Mouse (Mus musculus) CH12.LX (cell line): ENCODE results near the gene Arhgap21.

Experiments used
- BHLHE40 ChIP-seq: IDR thresholded peaks from 2 replicates; pipeline ENCODE4 v1.6.1; 2011; ENCODE audit warnings: mild to moderate bottlenecking, low read depth, low read length, improper control_type of control experiment
- CTCF ChIP-seq, 2 experiments: IDR thresholded peaks in 1 of 2; conservative IDR thresholded peaks in 1 of 2; 2 replicates each; pipeline ENCODE4 v1.5.1; 2011 to 2012; ENCODE audit warnings: low read depth in 2 of 2, low read length in 2 of 2, improper control_type of control experiment in 1 of 2, inconsistent platforms in 1 of 2, mild to moderate bottlenecking in 1 of 2, moderate library complexity in 1 of 2
- E2F4 ChIP-seq: IDR thresholded peaks from 2 replicates; pipeline ENCODE4 v1.6.1; 2011; ENCODE audit warnings: low read depth, low read length, improper control_type of control experiment; ENCODE audit not compliant: insufficient replicate concordance
- EP300 ChIP-seq: IDR thresholded peaks from 2 replicates; pipeline ENCODE4 v1.6.1; 2011; ENCODE audit warnings: low read length, improper control_type of control experiment
- GABPA ChIP-seq: IDR thresholded peaks from 2 replicates; pipeline ENCODE4 v1.6.1; 2012; ENCODE audit warnings: low read depth, low read length, improper control_type of control experiment, inconsistent platforms; ENCODE audit not compliant: insufficient replicate concordance
- IRF4 ChIP-seq: IDR thresholded peaks from 2 replicates; pipeline ENCODE4 v1.6.1; 2014; ENCODE audit warnings: low read depth, mild to moderate bottlenecking, inconsistent platforms, low read length, improper control_type of control experiment
- JUN ChIP-seq: IDR thresholded peaks from 2 replicates; pipeline ENCODE4 v1.6.1; 2011; ENCODE audit warnings: low read depth, mild to moderate bottlenecking, low read length, improper control_type of control experiment, moderate library complexity; ENCODE audit not compliant: insufficient read depth
- MAX ChIP-seq: IDR thresholded peaks from 2 replicates; pipeline ENCODE4 v1.6.1; 2011; ENCODE audit warnings: low read length, improper control_type of control experiment
- MEF2A ChIP-seq: IDR thresholded peaks from 2 replicates; pipeline ENCODE4 v1.6.1; 2014; ENCODE audit warnings: low read depth, mild to moderate bottlenecking, inconsistent platforms, low read length, improper control_type of control experiment, borderline replicate concordance
- MYC ChIP-seq: IDR thresholded peaks from 2 replicates; pipeline ENCODE4 v1.6.1; 2011; ENCODE audit warnings: low read depth, mild to moderate bottlenecking, improper control_type of control experiment, low read length
- NELFE ChIP-seq: IDR thresholded peaks from 2 replicates; pipeline ENCODE4 v1.6.1; 2011; ENCODE audit warnings: low read depth, low read length, improper control_type of control experiment
- POLR2A ChIP-seq: IDR thresholded peaks from 2 replicates; pipeline ENCODE4 v1.6.1; 2011; ENCODE audit warnings: low read depth, mild to moderate bottlenecking, improper control_type of control experiment, low read length
- TCF12 ChIP-seq: IDR thresholded peaks from 2 replicates; pipeline ENCODE4 v1.6.1; 2014; ENCODE audit warnings: low read depth, mild to moderate bottlenecking, inconsistent platforms, low read length, improper control_type of control experiment
- USF2 ChIP-seq: conservative IDR thresholded peaks from 2 replicates; pipeline ENCODE4 v1.6.1; 2011; ENCODE audit warnings: low read depth, low read length, improper control_type of control experiment

GRCm38 (mm10) chr2:20949168-20949567 is 19.5 kb downstream of the Arhgap21 start:
- TF ChIP-seq USF2 (no peak), POLR2A (no peak), JUN (no peak), EP300 (no peak), CTCF (conservative IDR thresholded peaks at IDR 0.05 in 1 of 2, IDR thresholded peaks at IDR 0.05 in 1 of 2; ENCODE audit: low read depth in 2 of 2, low read length in 2 of 2) (no peak), E2F4 (no peak), MEF2A (no peak), GABPA (no peak), IRF4 (no peak), MYC (no peak), BHLHE40 (no peak), TCF12 (no peak), NELFE (no peak), MAX (no peak)
